Mouse (Mus musculus): ENCODE data around the gene Scaf1. TPM values are rescaled to one million over a fixed set of nuclear protein-coding genes. Genes with fewer than 3 reads are reported as not detected.
A peak's percentile ranks its signal among the peaks of the same experiment; 100 is the strongest.
"Not testable (repeated sequence)": the region's sequence is repeated elsewhere in the genome, so short reads cannot be mapped to it uniquely, and the experiment has no call there.

Scaf1 gene
- polyA plus RNA-seq, 1 experiment from 2014 or later = 49.6 TPM

GRCm38 (mm10) chr7:45024281-45025248, 8.4 kb upstream of the Scaf1 start:
- ATAC-seq (ENCODE audit: low FRiP score) (no peak), DNase-seq (ENCODE audit: low spot score) (no peak)
- H3K9ac ChIP-seq (ENCODE audit: low read depth, low read length) = no peak overlapping the region
- 91% methylated on average over 15 of the region's 15 CpGs for WGBS
- H3K4me1 ChIP-seq (replicated peaks; ENCODE audit: control insufficient read depth, insufficient read depth, low read length) = no peaks in the 10 kb centered on the region
- H3K4me3 ChIP-seq (ENCODE audit: low read depth, low read length) = no peak overlapping the region; the same call in 1 of the 2 replicates
- no peak overlapping the region for H3K4me2 ChIP-seq (replicated peaks; ENCODE audit: low read depth, low read length)
- no peak overlapping the region for H3K27ac ChIP-seq (ENCODE audit: low read depth, low read length)
- H3K9me3 ChIP-seq (ENCODE audit: control insufficient read depth, low read length) = no peaks in the 10 kb centered on the region
- H3K27me3 ChIP-seq (ENCODE audit: control insufficient read depth, insufficient read depth, low read length) = no peaks in the 10 kb centered on the region
- H3K36me3 ChIP-seq (ENCODE audit: control insufficient read depth, insufficient read depth, low read length) = peaks cover 9% of the 10 kb centered on the region; the same call in 1 of the 2 replicates

- not testable (repeated sequence) for H3K4me3 ChIP-seq (ENCODE audit: low read depth, low read length); H3K9ac ChIP-seq (ENCODE audit: low read depth, low read length); H3K36me3 ChIP-seq (ENCODE audit: control insufficient read depth, insufficient read depth, low read length); H3K9me3 ChIP-seq (ENCODE audit: control insufficient read depth, low read length); H3K4me1 ChIP-seq (replicated peaks; ENCODE audit: control insufficient read depth, insufficient read depth, low read length); H3K27me3 ChIP-seq (ENCODE audit: control insufficient read depth, insufficient read depth, low read length); ATAC-seq (ENCODE audit: low FRiP score); DNase-seq (ENCODE audit: low spot score); H3K4me2 ChIP-seq (replicated peaks; ENCODE audit: low read depth, low read length); H3K27ac ChIP-seq (ENCODE audit: low read depth, low read length)
- whole genome bisulfite sequencing = 73% methylated on average over 5 of the region's 5 CpGs
Measured at GRCm38 (mm10) chr7:45023711-45024110, 7.5 kb upstream of the Scaf1 start.

- Histone ChIP-seq H3K36me3 (ENCODE audit: control insufficient read depth, insufficient read depth, low read length) (no peaks in the 10 kb centered on the region), H3K4me1 (replicated peaks; ENCODE audit: control insufficient read depth, insufficient read depth, low read length) (no peaks in the 10 kb centered on the region; the same call in 1 of the 2 replicates), H3K27me3 (ENCODE audit: control insufficient read depth, insufficient read depth, low read length) (no peaks in the 10 kb centered on the region; the same call in 1 of the 2 replicates), H3K27ac (ENCODE audit: low read depth, low read length) (no peak overlapping the region), H3K9ac (ENCODE audit: low read depth, low read length) (no peak overlapping the region), H3K4me3 (ENCODE audit: low read depth, low read length) (no peak overlapping the region), H3K9me3 (ENCODE audit: control insufficient read depth, low read length) (no peaks in the 10 kb centered on the region), H3K4me2 (replicated peaks; ENCODE audit: low read depth, low read length) (no peak overlapping the region)
- WGBS = 74% methylated on average over 9 of the region's 9 CpGs
- DNase-seq (ENCODE audit: low spot score) = no peak
- ATAC-seq (ENCODE audit: low FRiP score) = no peak
Measured at GRCm38 (mm10) chr7:45020225-45020624, 4.1 kb upstream of the Scaf1 start.

- H3K27me3 ChIP-seq (ENCODE audit: control insufficient read depth, insufficient read depth, low read length) = no peaks in the 10 kb centered on the region; the same call in 1 of the 2 replicates
- H3K4me2 ChIP-seq (replicated peaks; ENCODE audit: low read depth, low read length) = 0 out of 2 replicates have a peak overlapping the region, but pooled peaks have one; percentile 3
- DNase-seq (ENCODE audit: low spot score) (no peak), ATAC-seq (ENCODE audit: low FRiP score) (no peak)
- no peaks in the 10 kb centered on the region for H3K9me3 ChIP-seq (ENCODE audit: control insufficient read depth, low read length)
- H3K4me3 ChIP-seq (ENCODE audit: low read depth, low read length) = no peak overlapping the region
- no peak overlapping the region for H3K9ac ChIP-seq (ENCODE audit: low read depth, low read length)
- no peaks in the 10 kb centered on the region; the same call in 1 of the 2 replicates for H3K4me1 ChIP-seq (replicated peaks; ENCODE audit: control insufficient read depth, insufficient read depth, low read length)
- WGBS = 33% methylated on average over 8 of the region's 8 CpGs
- no peaks in the 10 kb centered on the region for H3K36me3 ChIP-seq (ENCODE audit: control insufficient read depth, insufficient read depth, low read length)
- H3K27ac ChIP-seq (ENCODE audit: low read depth, low read length) = no peak overlapping the region
Measured at GRCm38 (mm10) chr7:45019031-45019571, 2.9 kb upstream of the Scaf1 start.

- Histone ChIP-seq H3K27ac (ENCODE audit: low read depth, low read length) (peak within 1 kb of the TSS; percentile 61), H3K4me1 (replicated peaks; ENCODE audit: control insufficient read depth, insufficient read depth, low read length) (no peaks in the 10 kb centered on the region; the same call in 1 of the 2 replicates), H3K9ac (ENCODE audit: low read depth, low read length) (peak within 1 kb of the TSS; percentile 53), H3K27me3 (ENCODE audit: control insufficient read depth, insufficient read depth, low read length) (no peaks in the 10 kb centered on the region; the same call in 1 of the 2 replicates), H3K4me2 (replicated peaks; ENCODE audit: low read depth, low read length) (peak within 1 kb of the TSS; percentile 80), H3K36me3 (ENCODE audit: control insufficient read depth, insufficient read depth, low read length) (peaks cover 2% of the 10 kb centered on the region; the same call in 1 of the 2 replicates), H3K9me3 (ENCODE audit: control insufficient read depth, low read length) (no peaks in the 10 kb centered on the region), H3K4me3 (ENCODE audit: low read depth, low read length) (peak within 1 kb of the TSS; percentile 94)
- ATAC-seq (ENCODE audit: low FRiP score) (peak; percentile 89), DNase-seq (ENCODE audit: low spot score) (peak; percentile 86)
- 0% methylated on average over 36 of the region's 36 CpGs for WGBS
Measured at GRCm38 (mm10) chr7:45017242-45018061, 1.3 kb upstream of the Scaf1 start, which contains the start of gene Rras. TSS of gene Rras (plus strand) at chr7:45017961.

- H3K36me3 ChIP-seq (ENCODE audit: control insufficient read depth, insufficient read depth, low read length) = peaks cover 5% of the 10 kb centered on the region; the same call in 1 of the 2 replicates
- H3K4me1 ChIP-seq (replicated peaks; ENCODE audit: control insufficient read depth, insufficient read depth, low read length) = no peaks in the 10 kb centered on the region; the same call in 1 of the 2 replicates
- WGBS = 2% methylated on average over 4 of the region's 4 CpGs
- H3K4me2 ChIP-seq (replicated peaks; ENCODE audit: low read depth, low read length) = peak overlapping the region; percentile 80
- H3K27ac ChIP-seq (ENCODE audit: low read depth, low read length) = peak overlapping the region; percentile 61
- ATAC-seq (ENCODE audit: low FRiP score) = 0 out of 2 replicates have a peak, but pooled peaks have one; percentile 0
- H3K9me3 ChIP-seq (ENCODE audit: control insufficient read depth, low read length) = no peaks in the 10 kb centered on the region
- H3K9ac ChIP-seq (ENCODE audit: low read depth, low read length) = peak overlapping the region; percentile 32; the same call in 1 of the 2 replicates
- peak overlapping the region; percentile 94 for H3K4me3 ChIP-seq (ENCODE audit: low read depth, low read length)
- DNase-seq (ENCODE audit: low spot score) = no peak
- H3K27me3 ChIP-seq (ENCODE audit: control insufficient read depth, insufficient read depth, low read length) = no peaks in the 10 kb centered on the region; the same call in 1 of the 2 replicates
Measured at GRCm38 (mm10) chr7:45016761-45017160, 598 bp upstream of the Scaf1 start.

- H3K36me3 ChIP-seq (ENCODE audit: control insufficient read depth, insufficient read depth, low read length) = peaks cover 9% of the 10 kb centered on the region; the same call in 1 of the 2 replicates
- no peaks in the 10 kb centered on the region; the same call in 1 of the 2 replicates for H3K4me1 ChIP-seq (replicated peaks; ENCODE audit: control insufficient read depth, insufficient read depth, low read length)
- peak overlapping the region; percentile 91 for H3K9ac ChIP-seq (ENCODE audit: low read depth, low read length)
- 2% methylated on average over 20 of the region's 20 CpGs for WGBS
- H3K4me3 ChIP-seq (ENCODE audit: low read depth, low read length) = peak overlapping the region; percentile 94
- DNase-seq (ENCODE audit: low spot score) = no peak
- H3K27me3 ChIP-seq (ENCODE audit: control insufficient read depth, insufficient read depth, low read length) = no peaks in the 10 kb centered on the region; the same call in 1 of the 2 replicates
- peak overlapping the region; percentile 70 for H3K4me2 ChIP-seq (replicated peaks; ENCODE audit: low read depth, low read length)
- peak overlapping the region; percentile 74 for H3K27ac ChIP-seq (ENCODE audit: low read depth, low read length)
- no peak for ATAC-seq (ENCODE audit: low FRiP score)
- no peaks in the 10 kb centered on the region for H3K9me3 ChIP-seq (ENCODE audit: control insufficient read depth, low read length)
Measured at GRCm38 (mm10) chr7:45015344-45015956, 713 bp downstream of the Scaf1 start.

- Histone ChIP-seq H3K4me3 (ENCODE audit: low read depth, low read length) (no peak overlapping the region), H3K9ac (ENCODE audit: low read depth, low read length) (no peak overlapping the region), H3K9me3 (ENCODE audit: control insufficient read depth, low read length) (no peaks in the 10 kb centered on the region), H3K36me3 (ENCODE audit: control insufficient read depth, insufficient read depth, low read length) (peaks cover 13% of the 10 kb centered on the region), H3K27me3 (ENCODE audit: control insufficient read depth, insufficient read depth, low read length) (no peaks in the 10 kb centered on the region; the same call in 1 of the 2 replicates), H3K4me2 (replicated peaks; ENCODE audit: low read depth, low read length) (no peak overlapping the region), H3K27ac (ENCODE audit: low read depth, low read length) (no peak overlapping the region), H3K4me1 (replicated peaks; ENCODE audit: control insufficient read depth, insufficient read depth, low read length) (no peaks in the 10 kb centered on the region; the same call in 1 of the 2 replicates)
- WGBS = 93% methylated on average over 3 of the region's 3 CpGs
- no peak for DNase-seq (ENCODE audit: low spot score)
- ATAC-seq (ENCODE audit: low FRiP score) = no peak
Measured at GRCm38 (mm10) chr7:45014096-45014451, 2.1 kb downstream of the Scaf1 start.

All from hindbrain, embryonic 11.5 days (tissue).